ENCODE assay signal across 1 mouse cellular context in genomic region chr10:34418204-34418756, GRCm38 (mm10).
TF ChIP-seq lines count a peak whose summit lies in the region.

Nt5dc1 (minus strand) TSS chr10:34418552.

TF ChIP-seq in CH12.LX, 34 proteins besides CTCF, POLR2A, EP300 and RAD21 (continued from another document):
- TF ChIP-seq KAT2A (IDR thresholded peaks at IDR 0.05; ENCODE audit: insufficient replicate concordance, low read length) (0 out of 2 replicates have a peak, but pooled peaks have one; percentile 14), ZNF384 (IDR thresholded peaks at IDR 0.05; ENCODE audit: low read depth, low read length) (no peak), TCF12 (IDR thresholded peaks at IDR 0.05; ENCODE audit: low read depth, low read length) (peak; percentile 68), SIN3A (IDR thresholded peaks at IDR 0.05; ENCODE audit: low read length) (peak; percentile 49)
